Mouse (Mus musculus) embryonic facial prominence, embryonic 15.5 days (tissue): Measurements from ENCODE around the gene H2-Ob. TPM values are rescaled to one million over a fixed set of nuclear protein-coding genes. Genes with fewer than 3 reads are reported as not detected.

Experiments
- ATAC-seq: fragments of 200-750 bp; cut with Nextera tagmentation; 2 replicates; pipeline ENCODE4 v1.8.0; 2017; ENCODE audit warnings: low read depth, moderate TSS enrichment; ENCODE audit not compliant: insufficient number of reproducible peaks, low FRiP score, low TSS enrichment
- H3K27ac ChIP-seq: fragments of 300-500 bp; sonication (generic); replicated peaks from 2 replicates; pipeline ENCODE4 v1.5.1; 2015; ENCODE audit warnings: mild to moderate bottlenecking, inconsistent platforms
- H3K27me3 ChIP-seq: fragments of 300-500 bp; sonication (generic); 2 replicates; pipeline ENCODE4 v1.6.1; 2015; ENCODE audit warnings: inconsistent platforms
- H3K36me3 ChIP-seq: fragments of 300-500 bp; sonication (generic); 2 replicates; pipeline ENCODE4 v1.6.1; 2015; ENCODE audit warnings: mild to moderate bottlenecking, inconsistent platforms
- H3K4me1 ChIP-seq: fragments of 300-500 bp; sonication (generic); 2 replicates; pipeline ENCODE4 v1.6.1; 2015; ENCODE audit warnings: inconsistent platforms
- H3K4me2 ChIP-seq: fragments of 300-500 bp; sonication (generic); replicated peaks from 2 replicates; pipeline ENCODE4 v1.6.1; 2015; ENCODE audit warnings: mild to moderate bottlenecking, inconsistent platforms
- H3K4me3 ChIP-seq: fragments of 300-500 bp; sonication (generic); replicated peaks from 2 replicates; pipeline ENCODE4 v1.5.1; 2015; ENCODE audit warnings: mild to moderate bottlenecking, inconsistent platforms
- H3K9ac ChIP-seq: fragments of 300-500 bp; sonication (generic); 2 replicates; pipeline ENCODE4 v1.6.1; 2015; ENCODE audit warnings: inconsistent platforms
- H3K9me3 ChIP-seq: fragments of 300-500 bp; sonication (generic); replicated peaks from 2 replicates; pipeline ENCODE4 v1.6.1; 2016; ENCODE audit warnings: inconsistent platforms
- WGBS: fragments of 180-500 bp; shearing (Covaris S2); methylation state at CpG from one replicate; pipeline ENCODE4 v1.1.7; 2015; 5-methylcytosine and 5-hydroxymethylcytosine counted together
- polyA plus RNA-seq: library from polyadenylated mRNA; unstranded; fragments of >200 nt; fragmentation: Nextera tagmentation; extraction: Ambion mirVana; gene quantifications from 2 replicates; pipeline ENCODE4 v1.2.1, GENCODE M21; 2015

H2-Ob gene
- polyA plus RNA-seq, 1 experiment from 2014 or later = 0.43 TPM

DNA sequence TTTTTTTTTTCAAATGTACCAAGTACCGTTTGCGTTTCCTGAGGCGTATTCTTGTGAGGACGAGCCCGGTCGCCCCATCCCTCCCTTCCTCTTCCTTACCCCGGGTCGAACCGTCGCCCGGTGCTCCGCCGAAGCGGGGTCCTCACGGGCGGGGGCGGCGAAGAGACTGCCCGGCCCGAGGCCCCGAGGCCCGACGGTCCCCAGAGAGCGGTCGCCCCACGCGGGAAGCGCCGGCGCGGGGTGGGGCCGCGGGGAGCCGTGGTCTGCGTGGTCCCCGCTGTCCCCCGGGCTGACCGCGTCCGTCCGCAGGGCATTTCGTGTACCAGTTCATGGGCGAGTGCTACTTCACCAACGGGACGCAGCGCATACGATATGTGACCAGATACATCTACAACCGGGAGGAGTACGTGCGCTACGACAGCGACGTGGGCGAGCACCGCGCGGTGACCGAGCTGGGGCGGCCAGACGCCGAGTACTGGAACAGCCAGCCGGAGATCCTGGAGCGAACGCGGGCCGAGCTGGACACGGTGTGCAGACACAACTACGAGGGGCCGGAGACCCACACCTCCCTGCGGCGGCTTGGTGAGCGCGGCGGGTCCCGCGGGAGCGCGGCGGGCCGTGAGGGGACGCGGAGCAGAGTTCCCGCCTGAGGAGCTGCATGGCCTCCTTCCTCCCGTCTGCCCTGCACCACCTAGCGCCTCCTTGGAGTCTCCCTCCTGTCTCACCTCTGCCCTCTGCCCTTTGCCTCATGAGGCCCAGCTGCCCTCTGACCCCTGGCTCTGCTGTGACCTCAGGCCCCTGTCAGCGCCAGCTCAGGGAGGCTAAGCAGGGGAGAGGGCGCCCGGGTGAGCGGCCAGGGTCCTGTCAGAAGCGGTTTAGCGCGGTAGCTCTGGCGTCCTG lies 26.0 kb downstream of the H2-Ob start:
- no peaks in the 10 kb centered on the region for H3K36me3 ChIP-seq
- H3K4me3 ChIP-seq = peak overlapping the region; percentile 51
- peak overlapping the region; percentile 28 for H3K9ac ChIP-seq
- H3K4me2 ChIP-seq = peak overlapping the region; percentile 98
- no peak overlapping the region for H3K27ac ChIP-seq
- under 1% methylated on average over 79 of the region's 93 CpGs for WGBS
- peaks cover 25% of the 10 kb centered on the region for H3K27me3 ChIP-seq
- H3K9me3 ChIP-seq = no peaks in the 10 kb centered on the region
- ATAC-seq = 0 out of 2 replicates have a peak, but pooled peaks have one; percentile 43
- H3K4me1 ChIP-seq = peaks cover 22% of the 10 kb centered on the region

GRCm38 (mm10) chr17:34268262-34268661 lies 29.6 kb downstream of the H2-Ob start:
- H3K9me3 ChIP-seq = no peaks in the 10 kb centered on the region
- 76% methylated on average over 2 of the region's 2 CpGs for WGBS
- ATAC-seq = no peak

GRCm38 (mm10) chr17:34268748-34269147 lies 30.0 kb downstream of the H2-Ob start:
- Histone ChIP-seq H3K27ac (no peak overlapping the region), H3K9me3 (no peaks in the 10 kb centered on the region), H3K27me3 (peaks cover 19% of the 10 kb centered on the region), H3K4me1 (peaks cover 16% of the 10 kb centered on the region), H3K36me3 (no peaks in the 10 kb centered on the region), H3K4me2 (no peak overlapping the region), H3K4me3 (no peak overlapping the region), H3K9ac (no peak overlapping the region)
- WGBS = 80% methylated on average over 2 of the region's 2 CpGs
- no peak for ATAC-seq

More at GRCm38 (mm10) chr17:34268262-34268661, 29.6 kb downstream of the H2-Ob start:
- no peak overlapping the region for H3K27ac ChIP-seq
- H3K4me2 ChIP-seq = no peak overlapping the region
- no peak overlapping the region for H3K4me3 ChIP-seq
- H3K4me1 ChIP-seq = peaks cover 20% of the 10 kb centered on the region
- peaks cover 23% of the 10 kb centered on the region for H3K27me3 ChIP-seq
- H3K9ac ChIP-seq = no peak overlapping the region
- no peaks in the 10 kb centered on the region for H3K36me3 ChIP-seq

DNA sequence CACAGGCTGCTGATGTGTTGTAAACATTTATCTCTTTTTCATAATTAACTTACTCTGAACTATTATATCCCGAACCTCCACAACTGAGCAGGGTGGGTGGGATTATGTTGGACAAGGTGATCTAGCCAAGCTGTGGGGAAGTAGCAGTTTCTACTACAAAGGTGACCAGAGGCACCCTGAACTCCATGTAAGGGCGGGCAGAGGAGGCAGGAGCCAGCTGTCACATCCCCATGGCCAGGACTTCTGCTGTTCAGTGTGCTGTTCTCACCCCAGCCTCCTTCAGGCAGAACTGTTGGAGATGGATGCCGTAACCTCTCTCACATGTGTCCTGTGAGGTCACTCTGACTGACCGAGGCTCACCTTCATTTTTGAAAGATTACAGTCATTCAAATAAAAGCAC lies 31.1 kb downstream of the H2-Ob start:
- Histone ChIP-seq H3K27ac (no peak overlapping the region), H3K4me2 (no peak overlapping the region), H3K4me3 (no peak overlapping the region), H3K4me1 (peaks cover 6% of the 10 kb centered on the region), H3K36me3 (no peaks in the 10 kb centered on the region), H3K9ac (no peak overlapping the region), H3K27me3 (peaks cover 8% of the 10 kb centered on the region), H3K9me3 (no peaks in the 10 kb centered on the region)
- 65% methylated on average over 4 of the region's 4 CpGs for WGBS
- ATAC-seq = no peak

GRCm38 (mm10) chr17:34270230-34270629 lies 31.5 kb downstream of the H2-Ob start:
- H3K9me3 ChIP-seq = no peaks in the 10 kb centered on the region
- no peak overlapping the region for H3K4me3 ChIP-seq
- H3K9ac ChIP-seq = no peak overlapping the region
- no peak overlapping the region for H3K4me2 ChIP-seq
- WGBS = 76% methylated on average over 2 of the region's 2 CpGs
- no peak overlapping the region for H3K27ac ChIP-seq
- H3K27me3 ChIP-seq = peaks cover 4% of the 10 kb centered on the region
- H3K4me1 ChIP-seq = peaks cover 2% of the 10 kb centered on the region
- H3K36me3 ChIP-seq = no peaks in the 10 kb centered on the region
- no peak for ATAC-seq

DNA sequence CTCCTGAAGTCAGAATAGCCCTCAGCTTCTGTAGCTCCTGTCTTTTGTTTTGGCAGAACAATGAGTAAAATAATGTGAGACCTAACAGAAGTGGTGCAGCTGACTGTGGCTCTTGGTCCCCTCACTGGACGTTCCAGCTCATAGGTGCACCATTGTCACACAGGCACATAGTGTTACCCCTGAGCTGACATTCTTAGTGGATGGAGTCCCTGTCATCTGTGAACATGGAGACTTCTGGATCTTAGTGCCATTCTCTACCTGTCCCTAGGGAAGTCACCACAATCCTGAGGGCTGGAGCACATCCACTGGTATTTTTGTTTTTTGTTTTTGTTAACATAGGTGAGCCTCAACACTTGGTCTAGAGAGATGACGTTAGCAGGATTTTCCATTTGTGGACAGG lies 32.2 kb downstream of the H2-Ob start:
- Histone ChIP-seq H3K4me2 (no peak overlapping the region), H3K9ac (no peak overlapping the region), H3K9me3 (no peaks in the 10 kb centered on the region), H3K27me3 (no peaks in the 10 kb centered on the region), H3K4me1 (no peaks in the 10 kb centered on the region), H3K36me3 (no peaks in the 10 kb centered on the region), H3K4me3 (no peak overlapping the region), H3K27ac (no peak overlapping the region)
- ATAC-seq = no peak
- WGBS = 62% methylated on average over 2 of the region's 2 CpGs

DNA sequence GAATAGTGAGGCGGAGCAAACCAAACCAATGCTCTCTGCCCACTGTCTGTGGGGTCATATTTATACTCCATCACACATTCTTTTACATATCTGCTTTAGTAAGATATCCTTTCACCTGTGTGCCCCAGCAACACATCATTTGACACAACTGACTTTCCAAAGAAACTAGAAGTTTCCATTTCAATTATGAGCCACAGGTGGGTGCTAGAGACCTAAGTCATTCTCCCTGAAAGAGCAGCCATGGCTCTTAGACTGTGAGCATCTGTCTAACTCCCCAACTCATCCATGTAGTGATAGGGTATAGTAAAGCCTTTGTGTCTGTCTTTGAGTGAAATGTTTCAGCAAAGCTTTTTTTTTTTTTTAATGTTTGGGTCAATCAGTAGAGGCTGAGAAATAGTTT lies 33.4 kb downstream of the H2-Ob start:
- H3K9me3 ChIP-seq = 0 out of 2 replicates have a peak, but pooled peaks cover 3% of the 10 kb centered on the region
- no peak overlapping the region for H3K27ac ChIP-seq
- no peaks in the 10 kb centered on the region for H3K36me3 ChIP-seq
- no peak overlapping the region for H3K4me3 ChIP-seq
- no peak overlapping the region for H3K9ac ChIP-seq
- no peak for ATAC-seq
- H3K4me1 ChIP-seq = no peaks in the 10 kb centered on the region
- no peaks in the 10 kb centered on the region for H3K27me3 ChIP-seq
- 83% methylated on average over 1 of the region's 1 CpGs for WGBS
- no peak overlapping the region for H3K4me2 ChIP-seq

DNA sequence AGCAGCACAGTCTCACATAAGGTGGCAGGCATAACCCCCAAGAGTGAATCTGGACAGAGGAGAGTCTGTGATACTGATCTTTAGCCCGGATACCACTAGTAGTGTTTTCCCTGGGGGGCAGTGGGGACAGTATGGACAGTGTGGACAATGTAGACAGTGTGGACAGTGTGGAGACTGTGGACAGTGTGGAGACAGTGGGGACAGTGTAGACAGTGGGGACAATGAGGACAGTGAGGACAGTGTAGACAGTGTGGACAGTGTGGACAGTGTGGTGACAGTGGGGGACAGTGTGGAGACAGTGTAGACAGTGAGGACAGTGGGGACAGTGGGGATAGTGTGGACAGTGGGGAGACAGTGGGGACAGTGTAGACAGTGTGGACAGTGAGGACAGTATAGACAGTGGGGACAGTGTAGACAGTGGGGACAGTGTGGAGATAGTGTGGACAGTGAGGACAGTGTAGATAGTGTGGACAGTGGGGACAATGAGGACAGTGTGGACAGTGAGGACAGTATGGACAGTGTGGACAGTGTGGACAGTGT lies 41.9 kb downstream of the H2-Ob start:
- Histone ChIP-seq H3K9me3 (0 out of 2 replicates have a peak, but pooled peaks cover 3% of the 10 kb centered on the region), H3K4me3 (no peak overlapping the region), H3K27ac (no peak overlapping the region), H3K27me3 (no peaks in the 10 kb centered on the region), H3K4me2 (no peak overlapping the region), H3K9ac (no peak overlapping the region), H3K4me1 (no peaks in the 10 kb centered on the region), H3K36me3 (no peaks in the 10 kb centered on the region)
- peak; percentile 67 for ATAC-seq
- 74% methylated on average over 1 of the region's 1 CpGs for WGBS

DNA sequence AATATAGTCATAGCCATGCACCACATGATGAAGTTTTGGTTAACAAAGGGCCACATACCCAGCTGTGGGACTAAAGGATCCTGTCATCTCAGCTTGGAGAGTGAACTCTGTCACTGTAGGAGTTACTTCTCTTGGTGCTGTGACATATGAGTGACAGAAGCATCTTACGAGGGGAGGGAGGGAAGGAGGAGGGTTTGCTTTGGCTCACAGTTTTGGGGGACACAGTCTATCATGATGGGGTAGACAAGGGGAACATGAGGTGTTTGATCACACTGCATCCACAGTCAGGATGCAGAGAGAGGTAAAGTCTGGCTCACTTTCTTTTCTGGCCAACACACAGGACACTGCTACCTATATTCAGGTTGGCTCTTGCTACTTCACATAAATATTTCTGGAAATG lies 43.1 kb downstream of the H2-Ob start:
- H3K4me2 ChIP-seq = no peak overlapping the region
- no peak overlapping the region for H3K9ac ChIP-seq
- no peak for ATAC-seq
- no peak overlapping the region for H3K27ac ChIP-seq
- 59% methylated on average over 1 of the region's 1 CpGs for WGBS
- no peaks in the 10 kb centered on the region for H3K36me3 ChIP-seq
- no peaks in the 10 kb centered on the region for H3K27me3 ChIP-seq
- H3K4me3 ChIP-seq = no peak overlapping the region
- 0 out of 2 replicates have a peak, but pooled peaks cover 2% of the 10 kb centered on the region for H3K9me3 ChIP-seq
- H3K4me1 ChIP-seq = no peaks in the 10 kb centered on the region

DNA sequence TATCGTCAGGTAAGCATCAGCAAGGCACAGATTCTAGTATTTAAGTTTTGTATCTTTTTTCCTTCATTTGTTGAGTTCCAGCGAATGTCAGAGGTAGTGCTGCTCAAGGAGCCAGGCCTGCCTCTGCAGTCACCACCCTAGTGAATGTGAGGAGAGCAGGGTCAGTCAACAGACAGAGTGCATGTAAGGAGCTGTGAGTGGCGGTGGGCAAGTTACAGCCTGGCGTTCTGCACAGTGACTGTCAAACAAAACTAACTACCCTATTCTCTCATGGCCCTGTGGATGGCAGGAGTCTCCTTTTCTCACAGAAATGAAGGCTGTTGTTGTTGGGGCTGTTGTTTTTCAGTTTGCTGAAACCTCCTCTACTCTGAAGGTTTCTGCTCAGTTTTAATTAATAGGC lies 46.7 kb downstream of the H2-Ob start:
- Histone ChIP-seq H3K27ac (no peak overlapping the region), H3K36me3 (no peaks in the 10 kb centered on the region), H3K4me1 (no peaks in the 10 kb centered on the region), H3K4me3 (no peak overlapping the region), H3K4me2 (no peak overlapping the region), H3K27me3 (no peaks in the 10 kb centered on the region), H3K9me3 (no peaks in the 10 kb centered on the region), H3K9ac (no peak overlapping the region)
- no peak for ATAC-seq
- 66% methylated on average over 4 of the region's 4 CpGs for WGBS

DNA sequence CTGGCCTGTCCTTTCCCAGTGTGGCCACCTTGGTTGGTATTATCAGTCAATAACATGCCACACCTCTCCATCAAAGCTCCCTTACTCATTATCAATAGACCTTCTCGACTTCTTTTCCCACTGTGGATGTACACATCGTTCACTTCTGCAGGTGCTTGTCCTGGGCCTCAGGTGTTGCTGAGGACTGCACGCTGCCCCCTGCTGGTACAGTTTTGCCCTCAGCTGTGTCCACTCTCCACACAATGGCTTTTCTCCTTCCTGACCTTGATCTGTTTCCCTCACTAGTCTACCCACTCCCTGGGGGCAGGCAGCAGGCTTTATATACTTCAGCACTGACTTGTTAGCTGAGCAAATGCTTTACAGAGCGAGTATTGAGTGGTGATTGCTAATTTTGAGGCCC lies 47.1 kb downstream of the H2-Ob start:
- H3K36me3 ChIP-seq = no peaks in the 10 kb centered on the region

More for the DNA sequence above, 47.1 kb downstream of the H2-Ob start:
- Histone ChIP-seq H3K27me3 (no peaks in the 10 kb centered on the region), H3K9me3 (no peaks in the 10 kb centered on the region), H3K4me2 (no peak overlapping the region), H3K9ac (no peak overlapping the region), H3K27ac (no peak overlapping the region), H3K4me3 (no peak overlapping the region), H3K4me1 (no peaks in the 10 kb centered on the region)
- no peak for ATAC-seq
- WGBS = 32% methylated on average over 4 of the region's 4 CpGs
